Mouse (Mus musculus) embryonic facial prominence, embryonic 14.5 days (tissue): ENCODE measurements at regions not wholly inside any gene's neighbourhood (a gene's known extent, or its start where the extent isn't known, plus 50 kb on each side); places are given as distances from the start of the nearest gene placed in this dataset.

ENCODE experiments used
- ATAC-seq: fragments of 200-750 bp; cut with Nextera tagmentation; 2 replicates; pipeline ENCODE4 v1.8.0; 2017; ENCODE audit warnings: low read depth, moderate number of reproducible peaks, moderate TSS enrichment
- DNase-seq: peaks from one replicate; pipeline ENCODE4 v3.0.0-alpha.2; 2015; ENCODE audit warnings: low spot score
- H3K27ac ChIP-seq: fragments of 300-500 bp; sonication (generic); replicated peaks from 2 replicates; pipeline ENCODE4 v1.5.1; 2014; ENCODE audit warnings: low read depth, mild to moderate bottlenecking, low read length, moderate library complexity
- H3K27me3 ChIP-seq: fragments of 300-500 bp; sonication (generic); replicated peaks from 2 replicates; pipeline ENCODE4 v1.6.1; 2014; ENCODE audit warnings: low read length; ENCODE audit not compliant: control insufficient read depth, insufficient read depth
- H3K36me3 ChIP-seq: fragments of 300-500 bp; sonication (generic); 2 replicates; pipeline ENCODE4 v1.6.1; 2014; ENCODE audit warnings: low read length, mixed read lengths; ENCODE audit not compliant: control insufficient read depth, insufficient read depth
- H3K4me1 ChIP-seq: fragments of 300-500 bp; sonication (generic); 2 replicates; pipeline ENCODE4 v1.6.1; 2014; ENCODE audit warnings: antibody characterized with exemption, low read length; ENCODE audit not compliant: control insufficient read depth, insufficient read depth
- H3K4me2 ChIP-seq: fragments of 300-500 bp; sonication (generic); 2 replicates; pipeline ENCODE4 v1.6.1; 2014; ENCODE audit warnings: low read depth, mild to moderate bottlenecking, low read length, moderate library complexity, mixed read lengths
- H3K4me3 ChIP-seq: fragments of 300-500 bp; sonication (generic); 2 replicates; pipeline ENCODE4 v1.5.1; 2014; ENCODE audit warnings: low read depth, mild to moderate bottlenecking, low read length
- H3K9ac ChIP-seq: fragments of 300-500 bp; sonication (generic); 2 replicates; pipeline ENCODE4 v1.6.1; 2014; ENCODE audit warnings: low read depth, mild to moderate bottlenecking, low read length, moderate library complexity, mixed read lengths
- H3K9me3 ChIP-seq: fragments of 300-500 bp; sonication (generic); 2 replicates; pipeline ENCODE4 v1.6.1; 2016; ENCODE audit warnings: low read length; ENCODE audit not compliant: control insufficient read depth
- WGBS: fragments of 180-500 bp; shearing (Covaris S2); extraction: QIAGEN DNeasy Blood & Tissue Kit; methylation state at CpG from one replicate; pipeline ENCODE4 v1.1.7; 2014; 5-methylcytosine and 5-hydroxymethylcytosine counted together

DNA sequence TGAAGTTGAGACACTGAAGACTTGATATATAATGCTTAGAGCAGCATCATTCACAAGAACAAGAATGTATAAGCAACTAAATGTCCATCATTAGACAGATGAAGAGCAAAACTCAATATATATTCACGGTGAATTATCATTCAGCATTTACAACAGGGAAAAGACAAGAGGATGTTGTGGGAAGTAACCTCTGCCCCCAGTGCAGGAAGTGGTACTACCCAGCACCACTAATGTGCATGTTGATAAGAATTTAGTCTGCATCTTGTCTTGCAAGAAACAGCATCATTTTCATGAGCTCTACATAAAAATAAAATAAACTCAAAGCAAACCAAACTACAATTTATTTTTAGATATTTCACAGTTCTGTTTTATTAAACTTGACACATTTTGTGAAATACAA is 359.8 kb upstream of the Epha7 start:
- ATAC-seq (no peak), DNase-seq (no peak)
- H3K4me2 ChIP-seq = no peak overlapping the region
- H3K4me1 ChIP-seq = no peaks in the 10 kb centered on the region
- H3K9me3 ChIP-seq = no peaks in the 10 kb centered on the region
- H3K9ac ChIP-seq = no peak overlapping the region
- H3K27me3 ChIP-seq = no peaks in the 10 kb centered on the region
- no peak overlapping the region for H3K4me3 ChIP-seq
- H3K36me3 ChIP-seq = no peaks in the 10 kb centered on the region
- no peak overlapping the region for H3K27ac ChIP-seq
- 86% methylated on average over 1 of the region's 1 CpGs for WGBS

DNA sequence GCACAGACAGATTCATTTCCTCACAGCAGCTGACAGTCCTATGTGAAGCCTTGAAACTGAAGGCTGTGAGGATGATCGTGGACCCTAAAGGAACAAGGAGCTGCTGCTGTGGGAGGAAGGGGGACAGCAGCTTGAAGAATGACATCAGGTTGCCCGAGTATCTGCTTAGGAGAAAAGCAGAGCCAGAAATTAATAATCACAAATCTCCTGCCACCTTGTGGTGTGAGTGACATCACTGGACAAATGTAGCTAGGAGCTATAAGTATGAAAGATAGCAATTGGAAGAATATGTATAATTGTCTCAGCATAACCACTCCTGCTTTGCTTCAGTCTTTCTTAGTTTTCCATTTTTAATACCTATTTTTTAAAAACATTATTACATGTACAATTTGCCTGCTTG is 356.6 kb upstream of the Epha7 start:
- Histone ChIP-seq H3K4me3 (no peak overlapping the region), H3K27ac (no peak overlapping the region), H3K36me3 (no peaks in the 10 kb centered on the region), H3K9me3 (no peaks in the 10 kb centered on the region), H3K9ac (no peak overlapping the region), H3K27me3 (no peaks in the 10 kb centered on the region), H3K4me2 (no peak overlapping the region), H3K4me1 (no peaks in the 10 kb centered on the region)
- no peak for ATAC-seq
- no peak for DNase-seq
- 44% methylated on average over 2 of the region's 2 CpGs for WGBS
